Mouse (Mus musculus): ENCODE measurements around the gene Rnase11.

Rnase11 gene

GRCm38 (mm10) chr14:51082599-51083581, 32.9 kb upstream of the Rnase11 start:
- in situ Hi-C loops (cut with MseI, MboI), result no loop called here

GRCm38 (mm10) chr14:51081035-51081434, 31.1 kb upstream of the Rnase11 start:
- in situ Hi-C loops (cut with MseI, MboI), result no loop called here

- in situ Hi-C loops (cut with MseI, MboI), result no loop called here
Measured at GRCm38 (mm10) chr14:51079180-51079579, 29.2 kb upstream of the Rnase11 start.

- in situ Hi-C loops (cut with MseI, MboI), result no loop called here
Measured at GRCm38 (mm10) chr14:51074335-51074734, 24.4 kb upstream of the Rnase11 start, which contains the start of gene Olfr750. TSS of gene Olfr750 (minus strand) at chr14:51074435.

GRCm38 (mm10) chr14:51069617-51070016, 19.7 kb upstream of the Rnase11 start:
- in situ Hi-C loops (cut with MseI, MboI), result loop anchor here in 1 of 2 experiments (10.0 kb wide), 1 partner anchor 255 kb away; no protein-coding TSS in a partner anchor

GRCm38 (mm10) chr14:51068956-51069355, 19.0 kb upstream of the Rnase11 start:
- in situ Hi-C loops (cut with MseI, MboI), result loop anchor here in 1 of 2 experiments (10.0 kb wide), 1 partner anchor 254 kb away; no protein-coding TSS in a partner anchor

- in situ Hi-C loops (cut with MseI, MboI), result loop anchor here (5.0 to 10.0 kb wide), 2 partner anchors 33 to 246 kb away; no protein-coding TSS in a partner anchor
Measured at GRCm38 (mm10) chr14:51060761-51061160, 10.8 kb upstream of the Rnase11 start.

GRCm38 (mm10) chr14:51057401-51057831, 7.5 kb upstream of the Rnase11 start, which contains the start of gene Rnase12:
TSS of gene Rnase12 (minus strand) at chr14:51057661.
- in situ Hi-C loops (cut with MseI, MboI), result no loop called here

- in situ Hi-C loops (cut with MseI, MboI), result no loop called here
Measured at GRCm38 (mm10) chr14:51054243-51055237, 4.6 kb upstream of the Rnase11 start.

- in situ Hi-C loops (cut with MseI, MboI), result no loop called here
Measured at GRCm38 (mm10) chr14:51053176-51053575, 3.2 kb upstream of the Rnase11 start.

GRCm38 (mm10) chr14:51051941-51052340, 2.0 kb upstream of the Rnase11 start:
- in situ Hi-C loops (cut with MseI, MboI), result no loop called here

GRCm38 (mm10) chr14:51047846-51048245, 2.1 kb downstream of the Rnase11 start:
- in situ Hi-C loops (cut with MseI, MboI), result no loop called here

- in situ Hi-C loops (cut with MseI, MboI), result no loop called here
Measured at GRCm38 (mm10) chr14:51041769-51042168, 8.2 kb downstream of the Rnase11 start, which contains the start of gene Rnase9. TSS of gene Rnase9 (minus strand) at chr14:51041869.

- in situ Hi-C loops (cut with MseI, MboI), result no loop called here
Measured at GRCm38 (mm10) chr14:51036214-51036613, 13.7 kb downstream of the Rnase11 start.

GRCm38 (mm10) chr14:51035206-51035605, 14.8 kb downstream of the Rnase11 start:
- in situ Hi-C loops (cut with MseI, MboI), result no loop called here

- in situ Hi-C loops (cut with MseI, MboI), result loop anchor here (5.0 kb wide), 1 partner anchor 35 kb away; no protein-coding TSS in a partner anchor
Measured at GRCm38 (mm10) chr14:51027387-51028155, 22.4 kb downstream of the Rnase11 start.

GRCm38 (mm10) chr14:51026391-51027133, 23.4 kb downstream of the Rnase11 start:
- in situ Hi-C loops (cut with MseI, MboI), result loop anchor here (5.0 kb wide), 1 partner anchor 36 kb away; no protein-coding TSS in a partner anchor

- in situ Hi-C loops (cut with MseI, MboI), result loop anchor here (5.0 kb wide), 1 partner anchor 37 kb away; no protein-coding TSS in a partner anchor
Measured at GRCm38 (mm10) chr14:51024820-51025219, 25.1 kb downstream of the Rnase11 start.

GRCm38 (mm10) chr14:51023457-51023856, 26.5 kb downstream of the Rnase11 start:
- in situ Hi-C loops (cut with MseI, MboI), result no loop called here

GRCm38 (mm10) chr14:51017256-51017655, 32.7 kb downstream of the Rnase11 start:
- in situ Hi-C loops (cut with MseI, MboI), result no loop called here

Data from mouse trophoblast stem cell (cell line).